Mouse (Mus musculus) regulatory T cell (primary cell): ENCODE data around the gene Arl4c.
"Not testable (repeated sequence)": the region's sequence is repeated elsewhere in the genome, so short reads cannot be mapped to it uniquely, and the experiment has no call there.

Experiments
- in situ Hi-C: fragments of 300-600 bp; cut with MboI, MseI; formaldehyde crosslinking; loops from one replicate; pipeline ENCODE4 v1.15.1; 2025; ENCODE audit warnings: high pct_unique_total_duplicates

Gene Arl4c

DNA sequence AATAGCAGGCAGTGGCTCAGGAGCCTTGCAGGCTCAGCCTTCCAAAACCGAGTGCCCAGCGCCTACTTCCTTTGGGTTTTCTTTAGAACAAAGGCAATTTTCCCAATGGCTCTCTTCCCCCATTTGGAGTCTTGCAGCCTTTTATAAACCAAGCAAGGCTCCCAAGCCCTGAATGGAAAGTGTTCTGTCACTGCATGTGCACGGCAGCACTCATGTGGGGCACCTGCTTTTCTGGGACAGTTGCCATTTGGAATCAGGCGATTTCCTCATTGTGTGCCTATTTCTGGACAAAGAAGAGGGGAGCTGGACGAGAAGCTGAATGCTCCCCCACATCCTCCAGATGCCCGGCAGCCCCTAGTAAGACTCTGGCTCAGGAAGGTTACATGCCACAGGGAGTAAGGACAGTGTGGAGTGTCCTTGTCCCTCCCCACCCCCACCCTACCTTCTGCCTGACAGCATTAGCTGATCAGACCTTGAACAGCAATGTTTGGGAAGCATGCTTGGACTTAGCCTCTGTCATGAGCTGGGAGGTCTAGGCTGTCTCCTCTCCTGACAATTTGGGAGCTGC lies 43.6 kb downstream of the Arl4c start:
- in situ Hi-C loops: no loop called here

DNA sequence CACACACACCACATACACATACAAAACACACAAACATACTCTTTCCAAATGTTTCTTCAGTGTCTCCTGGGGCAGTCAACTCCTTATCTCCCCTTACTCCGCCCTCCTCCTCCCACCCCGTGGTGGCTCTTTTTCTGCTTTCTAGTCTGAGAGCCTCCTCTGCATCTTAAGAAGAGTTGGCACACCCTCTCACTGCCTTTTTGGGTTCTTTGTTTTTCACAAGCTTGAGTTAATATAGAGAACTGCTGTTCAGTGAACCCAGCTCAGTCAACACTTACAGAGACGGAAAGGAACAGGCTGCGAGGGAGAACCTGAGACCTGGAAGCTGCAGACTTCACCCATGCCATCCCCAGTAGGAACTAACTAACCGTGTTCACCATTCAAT lies 45.9 kb downstream of the Arl4c start:
- in situ Hi-C loops: no loop called here

DNA sequence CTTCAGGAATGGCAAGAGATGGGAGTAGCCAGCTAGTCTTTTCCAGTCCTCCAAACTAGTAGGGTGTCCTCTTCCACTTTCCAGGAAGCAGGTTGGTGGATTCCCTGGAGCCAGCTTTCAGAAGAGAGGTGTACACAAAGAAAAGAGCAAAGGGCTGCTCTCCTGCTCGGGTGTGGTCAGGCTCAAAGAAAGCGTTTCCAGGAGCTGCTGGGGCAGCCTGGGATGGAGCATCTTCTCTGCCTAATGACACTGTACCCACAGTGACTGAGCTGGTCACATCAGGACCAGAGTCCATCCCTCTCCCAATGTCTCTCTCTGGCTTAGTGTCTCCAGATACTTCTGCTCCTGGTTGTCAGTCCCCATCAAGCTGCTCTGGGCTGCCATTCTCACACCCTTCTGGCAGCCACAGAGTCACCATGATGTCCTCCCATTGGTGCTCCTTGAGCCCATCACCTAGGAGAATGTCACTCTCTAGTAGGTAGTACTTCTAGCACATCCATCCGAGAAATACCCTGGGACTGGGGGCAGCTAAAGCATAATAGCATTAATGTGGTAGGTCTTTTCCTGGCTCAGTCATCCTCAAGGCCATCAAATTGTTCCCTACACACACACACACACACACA lies 46.4 kb downstream of the Arl4c start:
- in situ Hi-C loops: no loop called here

DNA sequence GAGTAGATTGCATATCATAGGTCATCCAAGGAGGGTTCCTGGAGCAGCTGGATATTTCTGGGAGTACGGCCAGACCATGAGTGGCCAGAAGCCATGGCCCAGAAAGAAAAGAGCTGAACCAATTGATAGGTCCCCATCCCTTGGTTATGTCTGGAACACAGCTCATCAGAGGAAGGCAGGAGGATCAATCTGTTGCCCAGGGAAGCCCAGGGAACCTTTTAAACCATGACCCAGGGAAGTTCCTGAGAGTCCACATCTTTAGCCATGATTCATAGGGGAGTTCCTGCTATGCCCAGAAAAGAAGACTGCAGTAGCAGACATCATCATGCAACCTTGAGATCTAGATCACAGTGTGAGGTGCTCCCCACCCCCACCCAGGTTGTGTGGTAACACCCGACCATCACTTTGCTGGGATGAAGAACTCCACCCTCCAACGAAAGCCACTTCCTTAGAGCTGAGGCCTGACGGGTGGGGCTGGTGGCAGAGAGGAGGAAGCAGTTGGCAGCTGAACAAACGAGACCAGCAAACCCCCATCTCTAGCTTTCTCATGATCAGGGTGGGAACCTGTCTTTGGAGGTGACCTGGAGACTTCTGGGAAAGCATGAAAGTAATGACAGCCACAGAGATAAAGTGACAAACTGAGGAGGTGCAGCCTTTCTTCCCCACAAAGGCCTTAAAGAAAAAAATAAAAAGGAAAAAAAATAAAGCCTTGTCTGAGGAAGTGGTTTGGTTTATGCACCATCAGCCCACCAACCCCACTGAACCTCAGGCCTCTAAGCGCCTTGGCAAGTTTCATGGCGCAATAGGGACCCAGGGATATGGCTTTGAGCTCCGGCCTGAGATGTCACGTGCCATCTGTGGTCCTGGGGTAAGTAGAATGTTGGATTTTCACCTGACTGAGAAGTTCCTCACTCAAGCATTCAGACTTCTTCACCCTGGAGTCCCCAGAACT lies 47.2 kb downstream of the Arl4c start:
- in situ Hi-C loops: no loop called here

DNA sequence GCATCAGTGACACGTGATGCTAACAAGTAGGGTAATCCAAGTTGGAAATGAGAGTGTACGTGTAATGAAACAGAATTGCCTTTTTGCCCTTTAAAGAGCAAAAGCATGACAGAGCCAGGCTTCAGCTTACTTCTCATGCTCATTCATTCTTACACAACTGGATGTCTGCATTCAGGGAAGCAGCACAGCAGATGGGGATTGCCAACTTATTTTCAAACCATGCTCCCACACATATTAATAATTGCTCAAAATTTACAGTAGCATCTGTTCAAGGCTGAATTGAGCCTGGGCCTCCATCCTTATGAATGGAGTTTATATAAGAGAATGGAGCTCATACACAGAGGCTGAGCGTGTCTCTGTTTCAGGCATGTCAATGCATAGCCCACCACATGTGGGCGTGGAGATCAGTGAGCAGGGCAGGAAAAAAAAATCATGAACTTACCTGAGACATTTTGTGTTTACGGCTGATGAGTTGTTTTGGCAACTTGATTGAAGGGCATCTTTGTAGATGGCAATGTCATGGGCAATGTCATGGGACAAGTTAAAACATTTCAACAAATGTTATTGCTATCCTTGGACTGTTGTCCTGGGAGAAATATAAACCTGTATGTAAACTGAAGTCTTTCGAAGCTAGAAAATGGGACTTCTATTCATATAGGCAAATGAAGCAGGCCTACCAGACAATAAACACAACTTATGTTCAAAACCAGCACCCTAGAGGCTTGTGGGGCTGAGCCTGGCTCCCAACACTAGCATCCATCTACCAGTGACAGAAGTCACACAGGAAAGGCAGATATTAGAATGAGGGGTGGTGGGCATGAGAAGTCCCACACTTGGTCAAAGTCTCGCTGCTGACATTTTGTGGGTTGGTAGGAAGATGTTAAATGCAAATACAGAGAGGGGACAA lies 48.2 kb downstream of the Arl4c start:
- in situ Hi-C loops: no loop called here

DNA sequence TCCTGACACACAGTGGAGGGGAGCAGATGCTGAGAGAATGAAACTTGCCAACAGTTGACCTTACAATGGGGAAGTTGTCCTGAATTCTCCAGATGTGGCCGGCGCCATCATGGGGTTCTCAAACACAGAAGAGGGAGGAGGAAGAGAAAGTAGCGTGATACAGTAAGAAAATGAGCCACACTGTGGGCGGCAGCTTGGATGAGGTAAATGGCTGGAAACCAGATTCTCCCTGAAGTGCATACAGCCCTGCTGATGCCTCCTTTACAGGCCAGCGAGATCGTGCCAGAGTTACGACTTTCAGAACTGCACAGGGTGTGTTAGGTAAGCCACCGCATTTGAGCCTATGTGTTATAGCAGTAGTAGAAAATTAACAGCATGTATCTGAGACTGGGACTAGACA lies 49.3 kb downstream of the Arl4c start:
- in situ Hi-C loops: no loop called here

DNA sequence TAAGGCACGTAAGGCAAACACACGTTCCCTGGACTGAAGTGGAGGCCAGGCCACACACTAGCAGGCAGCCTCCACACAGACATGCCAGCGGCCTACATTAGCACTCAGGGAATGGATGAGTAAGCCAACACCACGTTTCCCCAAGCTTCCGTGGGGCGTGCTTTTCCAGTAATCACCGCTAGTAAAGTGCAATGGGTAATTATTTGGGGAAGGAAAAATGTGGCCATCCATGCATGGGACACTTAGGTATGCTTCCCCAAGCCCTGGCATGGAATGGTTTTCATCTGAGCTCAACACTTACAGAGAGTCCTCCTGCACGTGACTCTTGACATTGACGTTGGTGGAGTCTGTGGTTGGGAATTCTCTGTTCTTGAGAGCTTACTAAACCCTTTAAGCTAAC lies 50.4 kb downstream of the Arl4c start:
- in situ Hi-C loops: no loop called here

DNA sequence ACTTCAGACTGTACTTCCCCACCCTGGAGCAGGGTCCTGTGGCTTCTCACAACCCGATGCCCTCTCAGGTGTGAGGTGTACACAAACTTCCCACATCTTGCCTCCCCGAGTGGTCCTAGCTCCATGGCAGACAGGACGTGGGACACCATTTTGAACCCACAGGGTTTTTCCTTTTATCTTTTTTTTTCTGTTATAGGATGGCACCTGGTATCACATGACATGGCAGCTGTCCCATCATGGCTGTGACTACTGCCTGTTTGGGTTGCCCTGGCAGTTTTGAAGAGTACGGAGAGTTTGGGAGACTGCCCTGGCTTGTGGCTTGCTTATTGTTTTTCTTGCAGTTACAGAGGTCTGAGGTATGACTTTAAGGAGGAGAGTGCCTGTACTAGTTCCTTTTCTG lies 53.3 kb downstream of the Arl4c start:
- in situ Hi-C loops: loop anchor here (10.0 kb wide), 1 partner anchor 84 kb away; no protein-coding TSS in a partner anchor

DNA sequence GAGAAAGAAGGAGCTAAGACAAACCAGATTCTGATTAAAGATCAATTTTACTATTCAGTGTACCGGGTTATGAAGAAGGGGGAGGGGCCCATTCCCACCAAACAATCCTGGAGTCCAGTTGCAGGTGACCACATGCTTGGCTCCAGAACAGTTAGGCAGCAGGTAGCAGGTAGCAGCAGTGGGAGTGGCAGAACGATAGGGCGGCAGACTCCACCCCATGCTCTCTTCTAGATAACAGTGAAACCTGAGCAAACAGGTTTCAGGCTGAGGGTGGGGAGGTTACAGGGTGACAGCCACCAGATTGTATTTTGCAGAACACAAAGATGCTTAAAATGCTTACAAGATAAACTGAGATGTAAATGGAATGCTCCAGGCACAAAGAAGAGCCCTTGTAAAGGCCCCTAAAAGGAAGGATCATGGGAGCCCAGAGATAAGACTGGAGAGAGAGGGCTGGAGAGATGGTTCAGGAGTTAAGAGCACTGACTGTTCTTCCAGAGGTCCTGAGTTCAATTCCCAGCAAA lies 56.4 kb downstream of the Arl4c start:
- in situ Hi-C loops: loop anchor here (10.0 kb wide), 1 partner anchor 81 kb away; no protein-coding TSS in a partner anchor

DNA sequence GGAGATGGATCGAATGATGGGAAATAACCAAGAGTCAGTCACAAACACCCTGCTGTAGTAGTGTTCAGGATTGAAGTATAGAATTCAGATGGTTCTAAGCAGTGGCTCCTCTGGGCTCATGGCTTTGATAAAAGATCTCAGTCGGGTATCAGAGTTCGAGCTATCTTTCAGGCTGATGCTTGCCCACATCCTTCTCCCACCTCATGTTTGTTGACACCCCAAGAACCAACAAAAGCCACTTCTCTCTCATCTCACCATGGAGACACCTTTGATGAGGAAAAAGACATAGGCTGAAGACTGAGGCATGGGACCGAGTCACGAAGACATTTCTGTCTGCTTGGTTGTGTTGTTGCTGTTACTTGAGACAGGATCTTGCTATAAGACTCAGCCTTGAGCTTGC lies 57.6 kb downstream of the Arl4c start:
- in situ Hi-C loops: loop anchor here (5.0 to 10.0 kb wide), 3 partner anchors 48 to 80 kb away; no protein-coding TSS in a partner anchor

DNA sequence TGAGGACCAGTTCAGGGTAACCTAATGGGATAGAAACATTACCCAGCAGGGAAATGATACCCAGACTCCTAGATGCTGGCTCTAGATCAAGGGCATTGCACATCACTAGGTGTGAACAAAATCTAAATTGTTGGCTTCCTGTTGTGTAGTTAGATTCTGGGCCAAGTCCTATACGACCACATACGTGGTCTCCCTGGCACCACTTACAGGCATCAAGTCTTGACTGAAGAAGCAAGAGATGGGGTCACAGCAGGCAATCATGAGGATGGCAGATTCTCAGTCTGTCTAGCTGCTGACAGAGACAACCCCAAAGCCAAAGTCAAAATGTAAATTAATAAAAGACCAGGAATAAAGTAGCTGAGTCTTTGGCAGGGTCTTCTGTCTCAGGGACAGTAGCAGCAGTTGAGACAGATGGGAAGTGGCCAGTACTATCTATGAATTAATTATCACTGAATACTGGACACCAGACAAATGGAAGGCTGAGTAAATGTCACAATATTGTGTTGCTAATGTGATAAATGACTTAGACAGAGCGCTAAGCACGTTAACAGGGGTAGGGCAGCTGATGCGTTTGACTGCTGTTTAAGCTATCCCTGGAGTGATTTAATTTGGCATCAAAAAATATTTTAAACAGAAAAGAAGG lies 58.7 kb downstream of the Arl4c start:
- in situ Hi-C loops: loop anchor here (5.0 to 10.0 kb wide), 3 partner anchors 49 to 79 kb away; no protein-coding TSS in a partner anchor

DNA sequence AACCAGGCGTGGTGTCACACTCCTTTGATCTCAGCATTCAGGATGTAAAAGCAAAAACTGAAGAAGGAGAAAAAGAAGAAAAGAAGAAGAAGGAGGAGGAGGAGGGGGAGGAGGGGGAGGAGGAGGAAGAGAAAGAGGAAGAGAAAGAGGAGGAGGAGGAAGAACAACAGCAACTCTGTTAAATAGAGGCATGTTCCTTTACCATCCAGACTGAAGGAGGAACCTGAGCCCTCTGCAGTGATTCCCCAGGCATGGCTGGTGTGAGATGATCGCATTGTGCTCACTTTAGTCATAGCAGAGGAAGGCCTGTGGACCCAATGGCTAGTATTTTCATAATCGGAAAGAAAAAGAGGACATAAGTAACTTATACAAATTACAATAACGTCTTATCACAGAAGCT lies 59.3 kb downstream of the Arl4c start:
- in situ Hi-C loops: loop anchor here (5.0 to 10.0 kb wide), 3 partner anchors 50 to 78 kb away; no protein-coding TSS in a partner anchor

DNA sequence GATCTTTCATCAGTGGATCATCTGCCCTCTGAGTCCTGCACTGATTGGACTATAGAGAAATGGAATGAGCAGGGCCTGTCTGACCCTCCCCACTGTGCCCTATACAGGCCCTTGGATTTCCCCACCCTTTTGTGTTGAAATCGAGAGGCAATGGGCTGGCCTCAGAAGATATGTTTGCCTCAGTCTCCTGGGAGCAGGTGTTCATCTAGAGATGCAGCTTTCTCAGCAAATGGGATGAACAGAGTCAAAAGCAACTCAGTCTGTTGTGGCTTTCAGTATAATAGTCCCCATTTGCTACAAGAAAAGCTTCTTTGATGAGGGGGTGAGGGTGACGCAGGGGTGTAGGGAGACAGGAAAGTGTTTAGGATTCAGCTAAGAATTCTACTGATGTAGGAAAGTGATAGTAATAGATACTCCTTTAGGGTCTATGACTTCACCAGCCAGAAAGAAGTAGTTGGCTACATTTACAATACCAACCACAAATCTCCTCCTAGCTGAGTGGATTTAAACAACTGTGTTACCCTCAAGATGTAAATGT lies 60.3 kb downstream of the Arl4c start:
- in situ Hi-C loops: loop anchor here (5.0 to 10.0 kb wide), 3 partner anchors 51 to 77 kb away; no protein-coding TSS in a partner anchor

DNA sequence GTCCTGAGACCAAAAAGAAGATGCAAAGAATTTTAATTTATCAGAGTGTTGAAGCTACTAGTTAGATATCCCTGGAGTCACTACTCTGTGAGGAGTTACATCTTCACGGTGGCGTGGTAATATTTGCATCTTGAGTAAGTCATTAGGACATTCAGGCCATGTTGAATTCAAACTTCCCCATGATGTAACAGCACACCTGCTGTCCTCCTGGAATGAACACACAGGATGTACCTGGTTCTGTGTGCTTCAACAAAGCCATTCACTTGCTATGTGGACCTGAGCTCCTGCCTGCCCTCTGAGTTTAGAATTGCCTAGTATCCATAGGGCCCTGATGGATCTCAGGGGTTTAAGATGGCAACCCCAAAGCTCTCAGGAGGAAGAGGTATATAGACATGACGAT lies 60.8 kb downstream of the Arl4c start:
- in situ Hi-C loops: loop anchor here (5.0 to 10.0 kb wide), 3 partner anchors 51 to 76 kb away; no protein-coding TSS in a partner anchor

DNA sequence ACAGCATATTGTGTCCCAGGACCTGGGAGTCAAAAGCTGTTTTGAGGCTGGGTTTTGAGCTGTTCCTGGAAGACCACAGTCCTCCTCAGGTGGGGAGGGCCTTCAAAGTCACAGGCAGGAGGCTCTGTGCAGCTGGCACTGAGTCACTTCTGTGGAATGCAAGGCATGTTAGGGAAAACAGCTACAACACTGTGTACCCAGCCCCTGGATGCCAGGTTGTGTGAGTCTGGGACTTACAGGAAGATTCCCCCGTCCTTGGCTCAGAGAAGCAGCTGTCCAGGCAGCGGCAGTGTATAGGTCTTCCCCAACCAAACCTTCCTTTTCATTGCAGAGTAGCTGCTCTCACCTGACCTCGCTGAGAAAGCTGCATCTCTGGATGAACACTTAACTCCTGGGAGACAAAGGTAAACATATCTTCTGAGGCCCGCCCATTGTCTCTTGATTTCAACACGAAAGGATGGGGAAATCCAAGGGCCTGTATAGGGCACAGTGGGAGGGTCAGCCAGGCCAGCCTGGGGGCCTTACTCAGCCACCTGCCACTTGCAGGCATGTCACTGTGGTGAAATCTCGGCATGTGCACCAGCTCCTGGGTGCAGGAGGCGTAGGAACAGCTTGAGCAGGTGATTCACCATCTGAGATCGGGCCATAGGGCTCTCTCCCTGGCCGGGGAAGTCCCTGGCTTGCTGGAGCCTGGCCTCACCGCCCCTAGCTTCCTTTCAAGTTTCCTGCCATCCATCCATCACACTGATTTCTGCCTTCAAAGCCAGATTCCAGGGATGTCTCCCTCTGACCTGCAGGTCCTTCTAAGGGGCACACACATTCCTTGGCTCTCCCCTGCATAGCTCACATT lies 62.4 kb downstream of the Arl4c start:
- in situ Hi-C loops: loop anchor here (5.0 to 10.0 kb wide), 3 partner anchors 52 to 75 kb away; no protein-coding TSS in a partner anchor

DNA sequence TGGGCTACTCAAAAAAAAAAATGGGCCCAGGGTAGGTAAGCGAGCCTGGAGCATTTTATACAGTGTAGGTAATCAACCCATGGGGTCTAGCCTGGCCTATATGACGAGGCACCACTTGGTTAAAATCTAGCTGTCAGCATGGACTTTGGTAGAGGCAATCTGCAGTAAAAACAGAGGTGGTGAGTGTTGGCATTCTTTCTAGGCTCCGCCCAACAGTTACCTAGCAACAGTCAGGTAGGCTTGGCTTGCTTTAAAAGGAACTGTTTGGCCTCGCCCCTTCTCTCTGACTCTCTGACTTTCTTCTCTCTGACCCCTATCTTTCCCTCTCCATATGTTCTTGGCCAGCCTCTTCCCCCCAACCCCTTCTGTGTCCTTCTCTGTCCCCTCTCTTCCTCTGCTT lies 63.4 kb downstream of the Arl4c start:
- in situ Hi-C loops: no loop called here

DNA sequence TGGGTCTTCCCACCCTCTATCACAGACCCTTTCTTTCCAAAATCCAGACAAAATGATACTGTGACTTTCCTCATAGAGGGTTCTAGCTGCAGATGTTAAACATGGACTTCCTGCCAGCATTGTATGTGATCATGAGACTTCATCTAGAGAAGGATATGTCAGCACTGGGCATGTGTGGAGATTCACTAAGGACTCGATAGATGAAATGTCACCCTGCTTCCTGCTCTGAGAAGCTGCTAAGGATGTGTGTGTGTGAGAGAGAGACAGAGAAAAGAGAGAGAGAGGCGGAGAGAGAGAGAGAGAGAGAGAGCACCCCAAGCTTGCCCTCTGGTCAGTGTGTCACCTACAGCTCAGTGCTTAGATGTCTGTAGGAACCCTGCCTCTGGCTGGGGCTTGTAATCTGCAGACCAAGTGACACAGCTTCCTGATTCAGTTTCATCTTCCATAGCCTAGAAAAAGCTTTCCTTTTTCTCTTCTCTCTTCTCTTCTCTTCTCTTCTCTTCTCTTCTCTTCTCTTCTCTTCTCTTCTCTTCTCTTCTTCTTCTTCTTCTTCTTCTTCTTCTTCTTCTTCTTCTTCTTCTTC lies 65.4 kb downstream of the Arl4c start:
- in situ Hi-C loops: not testable (repeated sequence)

DNA sequence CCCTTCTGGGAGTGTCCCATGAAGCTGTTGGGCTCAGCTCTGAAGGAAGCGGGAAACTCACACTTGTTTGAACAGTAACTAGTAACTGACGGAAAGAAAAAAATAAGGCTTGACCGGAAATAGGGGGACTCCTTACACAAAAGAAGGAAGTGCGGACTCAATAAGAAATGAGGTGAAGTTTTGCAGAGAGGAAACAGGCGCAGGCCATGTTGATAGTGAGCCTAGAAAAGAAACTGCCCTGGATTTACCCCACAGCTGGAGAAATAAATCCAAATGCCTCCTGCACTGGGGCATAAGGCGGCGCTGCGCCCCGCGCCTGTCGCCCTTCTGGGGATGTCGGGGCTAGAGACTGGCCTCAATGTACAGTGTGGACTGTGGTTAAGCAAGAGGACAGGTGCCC lies 66.4 kb downstream of the Arl4c start:
- in situ Hi-C loops: no loop called here

DNA sequence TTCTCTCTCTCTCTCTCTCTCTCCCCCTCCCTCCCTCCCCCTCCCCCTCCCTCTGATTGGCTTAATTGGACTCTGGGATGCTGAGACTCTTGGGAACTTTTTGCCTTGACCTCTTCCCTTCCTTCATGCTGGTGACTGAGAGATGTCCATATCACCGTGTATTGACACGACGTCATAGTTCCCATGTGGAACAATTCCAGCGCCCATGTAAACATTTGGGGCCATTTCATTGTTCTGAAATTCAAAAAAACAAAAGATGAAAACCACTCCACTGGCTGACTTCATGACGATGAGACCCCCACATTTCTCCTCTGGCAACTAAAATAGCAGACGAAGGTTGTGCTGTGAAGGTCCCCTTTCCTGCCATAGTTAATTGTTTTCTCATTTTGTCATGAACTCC lies 69.2 kb downstream of the Arl4c start:
- in situ Hi-C loops: no loop called here
